Mouse (Mus musculus) small intestine, adult 2 months (tissue): ENCODE measurements around the gene Mob3a. TPM values are rescaled to one million over a fixed set of nuclear protein-coding genes. Genes with fewer than 3 reads are reported as not detected.

Source experiments
- H3K27ac ChIP-seq: fragments of 200-500 bp; 2 replicates; pipeline ENCODE4 v1.5.1; 2012; ENCODE audit warnings: low read depth, low read length, control low read depth, inconsistent platforms; ENCODE audit not compliant: insufficient read depth
- H3K27me3 ChIP-seq: fragments of 200-500 bp; 2 replicates; pipeline ENCODE4 v1.6.1; 2012; ENCODE audit warnings: mild to moderate bottlenecking, moderate library complexity, low read length, inconsistent platforms; ENCODE audit not compliant: control insufficient read depth, insufficient read depth
- H3K36me3 ChIP-seq: fragments of 200-500 bp; 2 replicates; pipeline ENCODE4 v1.6.1; 2012; ENCODE audit warnings: mild to moderate bottlenecking, low read length, control low read depth, inconsistent platforms; ENCODE audit not compliant: control insufficient read depth, insufficient read depth
- H3K4me1 ChIP-seq: fragments of 200-500 bp; 2 replicates; pipeline ENCODE4 v1.6.1; 2012; ENCODE audit warnings: low read length, inconsistent platforms, mixed read lengths; ENCODE audit not compliant: control insufficient read depth, insufficient read depth, insufficient read length
- H3K4me3 ChIP-seq: fragments of 200-500 bp; 2 replicates; pipeline ENCODE4 v1.5.1; 2012; ENCODE audit warnings: low read depth, mild to moderate bottlenecking, control low read depth, inconsistent platforms, low read length, moderate library complexity
- CTCF ChIP-seq: fragments of 200-500 bp; IDR thresholded peaks from 2 replicates; pipeline ENCODE4 v1.5.1; 2012; ENCODE audit warnings: low read depth, mild to moderate bottlenecking, control low read depth, inconsistent platforms, low read length, moderate library complexity, mixed read lengths; ENCODE audit not compliant: insufficient replicate concordance, insufficient read length; ENCODE audit errors: extremely low read depth
- POLR2A ChIP-seq: fragments of 200-500 bp; IDR thresholded peaks from 2 replicates; pipeline ENCODE4 v1.6.1; 2012; ENCODE audit warnings: low read depth, mild to moderate bottlenecking, control low read depth, inconsistent platforms, low read length, moderate library complexity
- WGBS: fragments of 180-500 bp; shearing (Covaris S2); methylation state at CpG from one replicate; pipeline ENCODE4 v1.1.7; 2018; 5-methylcytosine and 5-hydroxymethylcytosine counted together
- polyA plus RNA-seq: library from polyadenylated mRNA; depleted of rRNA; stranded (reverse); fragments of >200 nt; gene quantifications from 2 replicates; pipeline ENCODE4 v1.2.3, GENCODE M21; 2012; rRNA removed

Gene Mob3a
- 26.5 and 40.0 TPM in 2 replicates for polyA plus RNA-seq

- Histone ChIP-seq H3K4me1 (peaks cover 15% of the 10 kb centered on the region), H3K36me3 (peaks cover 2% of the 10 kb centered on the region; the same call in 1 of the 2 replicates), H3K4me3 (peak within 1 kb of the TSS; percentile 74), H3K27ac (peak within 1 kb of the TSS; percentile 82), H3K27me3 (no peaks in the 10 kb centered on the region)
- TF ChIP-seq CTCF (0 out of 2 replicates have a peak, but pooled peaks have one; percentile 4), POLR2A (peak; percentile 61)
- under 1% methylated on average over 59 of the region's 59 CpGs for WGBS
Observed at GRCm38 (mm10) chr10:80701721-80702535, at the start of gene Mob3a, which contains the start of gene Izumo4. TSS of gene Mob3a (minus strand) at chr10:80701977. TSS of gene Izumo4 (plus strand) at chr10:80702184.

- WGBS = 2% methylated on average over 16 of the region's 16 CpGs
- TF ChIP-seq POLR2A = no peak
- TF ChIP-seq CTCF = peak; percentile 36; the same call in 1 of the 2 replicates
- Histone ChIP-seq H3K4me1 (peaks cover 7% of the 10 kb centered on the region; the same call in 1 of the 2 replicates), H3K36me3 (no peaks in the 10 kb centered on the region), H3K27ac (peak overlapping the region; percentile 76), H3K4me3 (peak overlapping the region; percentile 31), H3K27me3 (no peaks in the 10 kb centered on the region)
Observed at GRCm38 (mm10) chr10:80751188-80751832, 49.5 kb upstream of the Mob3a start.

GRCm38 (mm10) chr10:80748609-80749008 lies 46.8 kb upstream of the Mob3a start:
- TF ChIP-seq CTCF (no peak), POLR2A (no peak)
- Histone ChIP-seq H3K4me1 (peaks cover 6% of the 10 kb centered on the region; the same call in 1 of the 2 replicates), H3K27ac (no peak overlapping the region), H3K4me3 (no peak overlapping the region), H3K27me3 (no peaks in the 10 kb centered on the region), H3K36me3 (no peaks in the 10 kb centered on the region)
- WGBS = 8% methylated on average over 6 of the region's 6 CpGs

DNA sequence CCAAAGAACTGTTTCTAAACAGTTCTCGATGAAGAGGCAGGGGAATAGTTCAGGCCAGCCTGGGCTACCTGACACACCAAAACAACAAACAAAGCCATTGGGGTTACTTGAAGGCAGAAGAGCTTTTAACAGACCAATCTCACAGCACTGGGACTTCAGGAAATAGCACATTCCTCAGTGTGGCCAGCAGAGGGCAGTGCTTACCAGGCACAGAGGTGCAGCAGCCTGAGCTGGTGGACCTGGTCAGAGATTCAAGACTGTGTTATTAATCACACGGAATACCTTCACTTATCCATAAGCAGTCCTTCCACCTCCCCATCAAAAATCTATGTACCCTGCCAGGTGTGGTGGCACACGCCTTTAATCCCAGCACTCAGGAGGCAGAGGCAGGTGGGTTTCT lies 45.6 kb upstream of the Mob3a start:
- Histone ChIP-seq H3K4me3 (no peak overlapping the region), H3K27ac (no peak overlapping the region), H3K36me3 (no peaks in the 10 kb centered on the region), H3K4me1 (peaks cover 7% of the 10 kb centered on the region; the same call in 1 of the 2 replicates), H3K27me3 (no peaks in the 10 kb centered on the region)
- WGBS = 8% methylated on average over 3 of the region's 3 CpGs
- peak; percentile 88; the same call in 1 of the 2 replicates for TF ChIP-seq CTCF
- no peak for TF ChIP-seq POLR2A

- Histone ChIP-seq H3K27me3 (no peaks in the 10 kb centered on the region), H3K36me3 (no peaks in the 10 kb centered on the region), H3K4me3 (no peak overlapping the region), H3K27ac (no peak overlapping the region), H3K4me1 (peaks cover 12% of the 10 kb centered on the region; the same call in 1 of the 2 replicates)
- TF ChIP-seq CTCF (no peak), POLR2A (no peak)
- 24% methylated on average over 5 of the region's 5 CpGs for WGBS
Observed at GRCm38 (mm10) chr10:80744262-80744661, 42.5 kb upstream of the Mob3a start.

- no peaks in the 10 kb centered on the region for H3K27me3 ChIP-seq
- H3K4me3 ChIP-seq = peak within 1 kb of the TSS; percentile 72
- peak within 1 kb of the TSS; percentile 45 for H3K27ac ChIP-seq
- H3K36me3 ChIP-seq = no peaks in the 10 kb centered on the region
- WGBS = 2% methylated on average over 25 of the region's 25 CpGs
- H3K4me1 ChIP-seq = peaks cover 12% of the 10 kb centered on the region; the same call in 1 of the 2 replicates
- TF ChIP-seq POLR2A = no peak; the same call in 1 of the 2 replicates
- TF ChIP-seq CTCF = no peak
Observed at GRCm38 (mm10) chr10:80742180-80742978, 40.6 kb upstream of the Mob3a start, which contains the start of gene Ap3d1. TSS of gene Ap3d1 (minus strand) at chr10:80742264.
